Mouse (Mus musculus) cerebellum, postnatal 14 days (tissue): ENCODE results near the gene Gm10188.
A peak's percentile ranks its signal among the peaks of the same experiment; 100 is the strongest.

Experiments used
- DNase-seq, 2 experiments: peaks; one replicate each; pipeline ENCODE4 v3.0.0; 2021; ENCODE audit warnings: mixed read lengths in 2 of 2

The Gm10188 gene

DNA sequence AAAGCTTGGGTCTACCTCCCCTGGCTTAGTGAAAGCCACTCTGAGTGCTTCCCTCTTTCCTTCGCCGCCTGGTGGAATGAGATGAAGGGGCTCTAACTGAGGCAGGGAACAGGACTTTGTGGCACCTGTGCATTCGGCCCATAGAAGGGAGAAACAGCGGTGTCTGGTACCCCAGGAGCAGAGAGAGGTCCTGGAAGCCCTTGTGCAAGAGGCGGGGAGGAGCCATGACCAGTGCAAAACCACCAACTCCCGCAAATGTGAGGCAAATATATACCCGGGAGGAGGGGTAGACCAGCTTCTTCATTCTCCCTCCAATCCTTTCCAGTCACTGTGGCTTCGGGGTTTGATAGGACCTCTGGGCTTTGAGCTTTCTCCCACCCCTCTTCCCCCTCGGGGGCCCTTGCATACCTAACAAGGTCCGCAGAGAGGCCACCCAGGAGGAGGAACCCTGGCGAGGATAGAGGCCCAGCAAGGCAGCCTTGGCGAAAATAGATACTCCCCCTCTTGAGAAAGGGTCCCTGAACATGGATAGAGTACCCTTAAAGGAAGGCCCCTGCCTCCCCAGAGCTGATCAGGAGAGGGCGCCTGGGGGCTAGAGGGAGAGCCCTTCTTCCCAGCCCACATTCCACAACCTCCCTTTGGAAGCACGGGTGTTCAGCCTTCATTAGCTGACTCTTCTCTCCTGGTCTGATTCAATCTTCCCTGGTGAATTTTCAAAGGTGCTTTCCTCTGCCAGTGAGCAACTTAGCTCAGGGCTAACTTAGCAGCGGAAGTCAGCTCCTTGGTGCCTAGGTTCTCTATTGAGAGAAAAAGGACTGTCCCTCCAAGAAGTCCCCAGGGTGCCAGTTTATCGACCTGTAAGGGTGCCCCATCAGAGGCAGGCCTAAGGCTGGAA, 37.5 kb downstream of the Gm10188 start:
- peak; percentile 60 to 73 for DNase-seq

DNA sequence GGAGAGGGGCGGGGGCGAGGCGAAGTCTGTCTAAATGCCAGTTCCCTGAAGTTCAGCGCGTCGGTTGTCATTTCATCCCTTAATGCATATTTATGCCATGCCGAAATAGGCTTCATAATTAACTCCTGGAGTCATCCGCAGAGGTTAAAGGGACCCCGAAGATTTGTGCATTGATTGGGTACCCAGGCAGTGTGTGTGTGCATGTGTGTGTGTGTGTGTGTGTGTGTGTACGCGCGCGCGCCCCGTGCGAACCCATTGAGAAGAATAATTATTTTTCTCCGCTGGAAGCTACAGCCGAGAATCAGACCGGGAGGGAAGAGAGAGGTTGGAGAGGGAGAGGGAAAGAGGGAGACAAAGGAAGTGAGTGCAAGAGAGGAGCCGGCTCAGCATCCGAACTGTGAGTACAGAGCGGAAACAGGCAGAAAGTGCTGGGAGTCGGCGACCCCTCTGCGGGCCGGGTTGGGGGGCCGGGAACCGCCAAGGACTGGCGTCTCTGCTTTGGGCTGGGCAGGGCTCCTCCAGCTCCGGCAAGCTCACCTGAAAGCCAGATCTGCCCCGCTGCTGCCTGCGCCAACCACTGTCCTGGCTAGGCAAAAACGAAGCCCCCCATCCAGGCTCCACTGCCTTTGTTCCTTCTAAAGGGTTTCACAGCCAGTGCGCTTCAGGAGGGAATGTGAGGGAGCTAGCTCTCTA, 38.3 kb downstream of the Gm10188 start, which contains the start of the genes Lemd1 and AC124108.1:
Gene Lemd1 (plus strand): TSS at position 339 of the 693 bp plus-strand sequence.
Gene AC124108.1 (plus strand): TSS at position 365 of the 693 bp plus-strand sequence.
- DNase-seq = peak; percentile 63 to 66

DNA sequence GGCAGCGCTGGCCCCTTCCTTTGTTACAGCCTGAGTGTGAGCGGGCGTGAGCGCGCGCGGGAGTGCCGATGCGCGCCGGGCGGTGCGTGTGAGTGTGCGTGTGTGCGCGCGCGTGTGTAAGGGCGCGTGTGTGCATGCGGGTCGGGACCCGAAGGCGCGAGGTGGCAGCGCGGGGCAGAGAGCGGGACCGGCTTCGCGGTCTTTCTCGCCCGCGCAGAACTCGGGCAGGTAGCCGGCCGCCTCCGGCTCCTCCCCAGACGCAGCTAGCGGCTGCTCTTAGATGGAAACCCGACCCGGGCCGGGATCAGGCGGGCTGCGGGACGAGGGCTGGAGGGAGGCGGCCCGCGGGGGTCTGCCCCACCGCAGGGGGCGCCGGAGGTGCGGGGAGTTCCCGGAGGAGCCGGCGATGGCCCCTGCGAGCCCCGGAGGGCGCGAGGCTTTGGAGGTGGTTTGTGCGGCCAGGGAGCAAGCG, 38.9 kb downstream of the Gm10188 start:
- DNase-seq = peak; percentile 64 to 66

DNA sequence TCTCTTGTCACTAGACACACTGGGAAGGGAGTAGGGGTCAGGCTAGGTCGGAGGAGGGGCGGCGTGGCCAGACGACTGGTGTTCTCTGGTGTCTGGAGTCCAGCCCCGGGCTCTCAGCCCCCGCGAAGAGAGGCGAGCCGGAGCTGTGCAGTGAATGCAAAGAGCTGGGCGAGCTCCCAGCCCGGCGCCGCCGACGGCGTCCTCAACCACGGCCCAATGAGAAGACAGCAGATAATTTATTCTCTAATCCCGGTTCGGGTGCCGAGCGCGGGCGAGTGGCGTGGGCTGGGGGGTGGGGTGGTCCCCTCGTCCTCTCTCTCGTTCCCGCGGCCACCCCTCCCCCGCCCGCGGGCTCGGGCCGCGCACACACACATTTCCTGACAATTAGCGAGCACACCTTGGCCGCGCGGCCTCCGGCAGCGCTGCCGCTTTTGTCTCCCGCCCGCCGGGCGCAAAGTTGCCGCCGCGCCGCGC, 39.5 kb downstream of the Gm10188 start:
- DNase-seq = peak; percentile 80 to 84

DNA sequence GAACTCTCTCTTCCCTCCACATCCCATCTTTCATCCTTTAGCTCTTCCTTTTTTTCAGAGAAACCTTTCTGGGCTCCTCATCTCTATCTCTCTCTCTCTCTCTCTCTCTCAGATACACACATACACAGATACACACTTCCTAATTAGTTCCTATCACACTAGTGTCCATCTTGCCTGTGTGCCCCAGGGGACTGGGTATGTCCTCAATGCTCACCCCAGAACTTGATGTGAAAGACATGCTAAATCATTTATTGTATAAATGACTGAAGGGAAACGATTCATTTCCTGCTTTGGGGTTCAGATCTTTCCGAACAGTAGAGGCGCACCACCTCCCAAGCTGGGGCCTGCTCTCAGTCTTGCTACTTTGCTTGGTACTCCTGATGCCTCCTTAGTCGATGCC, 40.3 kb downstream of the Gm10188 start:
- no peak for DNase-seq

DNA sequence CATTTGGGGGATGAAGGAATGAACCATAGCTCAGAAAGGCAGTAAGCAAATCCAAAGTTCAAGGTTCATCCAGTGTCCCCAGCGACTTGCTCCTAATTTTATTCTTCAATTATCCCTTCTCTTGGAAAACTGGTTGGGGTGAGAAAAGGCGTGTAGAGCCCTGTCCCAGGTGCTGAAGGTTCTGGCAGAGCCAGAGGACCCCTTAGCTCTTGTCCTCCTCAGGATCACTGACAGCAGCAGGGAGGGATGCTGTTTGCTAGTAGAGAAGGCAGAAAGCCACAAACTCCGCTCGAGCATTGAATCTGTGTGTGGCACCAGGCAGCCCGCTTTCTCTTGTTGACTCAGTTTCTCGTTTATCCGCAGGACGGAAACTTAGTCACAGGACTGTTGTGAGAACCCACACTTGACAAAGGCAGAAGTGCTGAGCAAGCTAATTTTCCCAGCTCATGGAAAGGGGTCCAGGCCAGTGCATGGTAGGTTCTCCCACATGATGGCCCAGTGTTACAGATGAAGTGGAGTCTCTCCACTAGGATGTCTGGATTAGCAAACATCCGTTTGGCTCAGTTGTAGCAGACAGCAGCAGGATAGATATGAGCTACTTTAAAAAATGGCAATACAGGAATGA, 41.0 kb downstream of the Gm10188 start:
- DNase-seq = no peak

DNA sequence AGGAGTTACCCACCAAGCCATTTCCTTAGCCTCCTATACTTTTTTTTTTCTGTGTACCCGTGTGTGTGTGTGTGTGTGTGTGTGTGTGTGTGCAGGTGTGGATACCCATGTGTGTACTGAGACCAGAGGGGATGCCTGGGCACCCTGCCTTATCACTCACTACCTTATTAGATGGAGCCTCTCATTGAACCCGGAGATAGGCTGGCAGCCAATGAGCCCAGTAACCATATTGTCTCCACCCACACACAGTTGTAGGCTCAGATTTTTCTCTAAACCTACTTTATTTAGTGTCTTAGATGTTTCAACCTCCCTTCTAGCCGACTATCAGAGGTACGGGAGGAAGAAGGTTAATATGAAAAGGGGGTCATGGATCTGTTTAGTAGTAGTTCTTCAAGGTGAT, 43.3 kb downstream of the Gm10188 start:
- DNase-seq = no peak
